Mouse (Mus musculus) induced T-regulatory cell, adult 2 months (primary cell): ENCODE results near the gene Inpp5a.
"Not testable (repeated sequence)": the region's sequence is repeated elsewhere in the genome, so short reads cannot be mapped to it uniquely, and the experiment has no call there.

Experiments used
- DNase-seq: peaks from one replicate; pipeline ENCODE4 v3.0.0-alpha.2; 2012; ENCODE audit warnings: low read depth

Inpp5a gene

DNA sequence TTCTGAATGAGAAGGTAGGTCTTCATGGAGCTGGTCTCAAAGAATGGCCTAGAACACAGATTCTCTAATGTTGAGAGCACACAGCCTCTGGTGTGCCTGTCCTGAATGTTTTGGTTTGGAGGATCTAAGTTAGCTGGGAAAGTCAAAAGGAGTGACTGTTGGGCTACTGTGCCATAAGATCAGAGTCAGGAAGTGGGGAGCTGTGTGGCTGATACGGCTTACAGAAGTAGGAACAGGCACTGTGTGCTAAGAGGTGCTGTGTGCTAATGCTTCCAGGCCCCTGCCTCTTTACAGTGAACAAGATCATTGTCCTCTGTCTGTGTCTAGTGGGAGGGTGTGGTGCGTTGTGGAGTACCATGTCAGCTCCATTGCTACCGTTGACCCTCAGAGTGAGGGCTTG, 12.0 kb downstream of the Inpp5a start:
- peak; percentile 62 for DNase-seq

DNA sequence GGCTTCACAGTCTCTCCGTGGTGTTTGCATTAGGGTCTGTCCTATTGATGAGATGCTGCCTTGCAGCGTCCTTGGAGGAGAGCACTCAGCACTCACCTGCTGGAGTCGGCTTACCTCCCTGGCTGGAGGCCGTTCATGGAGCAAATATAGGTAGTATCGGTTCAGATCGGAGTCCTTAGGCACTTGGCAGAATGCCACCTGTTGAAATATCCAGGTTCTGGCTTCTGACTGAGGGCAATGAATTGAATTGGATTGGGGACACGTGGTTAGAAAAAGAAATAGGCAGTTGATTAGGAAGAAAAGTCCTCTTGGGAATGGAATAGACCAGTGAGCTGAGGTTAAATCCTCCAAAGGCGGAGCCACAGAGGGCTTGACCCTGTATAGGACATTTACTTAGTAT, 12.9 kb downstream of the Inpp5a start:
- DNase-seq, result no peak

DNA sequence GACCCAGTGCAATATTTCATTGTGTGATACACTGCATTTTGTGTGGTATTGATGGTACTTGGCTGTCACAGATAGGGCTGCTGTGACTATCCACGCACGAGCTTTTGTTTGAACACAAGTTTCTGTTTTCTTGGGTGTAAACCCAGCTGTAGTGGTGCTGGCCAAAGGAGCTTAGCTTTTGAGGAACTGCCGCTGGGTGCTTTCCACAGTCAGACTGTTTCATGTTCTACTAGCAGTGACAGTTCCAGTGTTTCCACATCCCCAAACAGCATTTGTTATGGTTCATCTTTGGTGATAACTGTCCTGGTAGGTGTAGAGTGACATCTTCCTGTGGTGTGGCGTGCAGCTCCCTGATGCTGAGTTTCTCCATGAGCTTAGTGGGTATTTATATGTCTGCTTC, 13.8 kb downstream of the Inpp5a start:
- DNase-seq, result no peak

DNA sequence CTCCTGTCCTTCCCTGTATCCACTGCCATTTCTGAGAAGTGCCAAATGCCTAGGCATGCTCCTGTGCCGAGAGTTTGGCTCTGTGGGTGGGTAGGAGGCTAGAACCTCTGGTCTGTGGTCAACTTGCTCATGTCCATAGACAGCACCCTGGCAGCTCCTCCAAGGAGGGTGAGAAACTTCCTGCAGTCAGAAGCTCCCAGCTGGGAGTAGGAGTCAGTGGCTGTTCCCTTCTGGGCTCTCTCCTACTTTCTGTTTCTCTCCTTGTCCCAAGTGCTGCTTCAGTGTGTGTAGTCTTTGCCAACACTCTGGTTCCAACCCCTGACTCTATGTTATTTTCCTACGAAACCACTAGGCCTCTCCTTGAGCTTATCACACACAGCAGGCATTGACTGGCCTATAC, 17.7 kb downstream of the Inpp5a start:
- no peak for DNase-seq

DNA sequence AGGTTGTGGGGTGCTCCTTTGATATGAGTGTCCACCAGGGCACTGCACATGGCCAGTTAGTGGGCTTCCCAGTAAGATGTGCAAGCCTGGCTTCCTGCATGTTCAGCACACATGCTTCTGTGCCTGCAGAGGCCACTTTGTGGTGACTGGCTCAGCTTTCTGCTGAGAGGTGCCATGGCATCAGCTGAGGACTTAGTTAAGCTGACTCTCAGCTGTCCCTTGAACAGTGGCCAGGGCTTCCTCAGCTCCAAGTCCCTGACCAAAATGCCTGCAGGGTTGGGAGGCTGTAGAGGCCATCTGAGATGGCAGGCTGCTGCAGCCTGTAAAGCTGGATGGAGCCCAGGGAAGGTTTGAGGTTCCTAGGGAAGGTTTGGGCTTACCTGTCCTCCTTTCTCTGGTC, 19.1 kb downstream of the Inpp5a start:
- DNase-seq, result no peak

DNA sequence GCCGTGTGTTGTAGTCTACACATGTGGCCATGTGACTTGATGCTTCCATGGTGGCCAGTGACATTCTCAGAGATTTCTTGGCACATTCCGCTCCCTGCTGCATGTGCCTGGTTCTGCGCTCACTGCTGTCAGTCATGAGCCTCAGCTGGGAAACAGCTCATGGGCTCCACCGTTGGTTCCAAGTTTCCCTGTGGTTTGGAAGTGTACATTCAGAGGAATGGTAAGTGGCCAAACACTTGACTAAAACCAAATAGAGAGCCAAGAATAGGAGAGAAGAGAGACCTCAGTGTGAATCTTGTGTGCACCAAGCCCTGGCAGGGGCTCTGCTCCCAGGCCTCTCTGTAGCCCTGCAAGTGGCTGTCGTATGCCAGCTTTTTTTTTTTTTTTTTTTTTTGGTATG, 21.0 kb downstream of the Inpp5a start:
- no peak for DNase-seq

- peak; percentile 42 for DNase-seq
Measured at GRCm38 (mm10) chr7:139412223-139412950, 23.5 kb downstream of the Inpp5a start.

GRCm38 (mm10) chr7:139413400-139413799, 24.5 kb downstream of the Inpp5a start:
- DNase-seq, result no peak

DNA sequence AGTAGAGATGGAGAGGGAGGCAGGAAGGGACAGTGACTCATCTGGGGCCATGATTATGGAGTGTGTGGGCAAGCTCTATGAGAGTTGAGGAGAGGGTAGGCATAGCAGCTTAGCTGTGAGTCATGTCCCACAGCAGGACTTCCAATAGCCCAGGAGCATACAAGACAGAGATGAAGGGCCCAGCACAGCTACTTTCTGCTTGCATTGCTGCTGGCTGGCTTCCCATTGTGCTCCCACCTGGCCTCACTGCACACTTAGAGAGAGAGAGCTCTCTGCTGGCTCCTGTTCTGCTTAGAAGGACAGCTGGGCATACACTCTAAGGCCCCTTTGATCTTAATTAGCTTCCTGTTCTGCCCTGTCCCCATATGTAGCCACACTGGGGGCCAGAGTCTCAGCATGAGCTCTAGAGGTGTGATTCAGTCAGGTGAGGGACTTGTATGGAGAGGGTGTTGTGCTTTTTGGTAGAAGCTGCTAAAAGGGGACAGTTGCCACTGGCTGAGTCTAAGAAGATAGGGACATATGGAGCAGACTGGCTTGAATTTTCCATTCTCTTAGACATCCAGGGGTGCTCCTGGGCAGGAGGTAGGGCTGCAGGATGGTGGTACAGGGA, 26.8 kb downstream of the Inpp5a start:
- DNase-seq, result no peak

DNA sequence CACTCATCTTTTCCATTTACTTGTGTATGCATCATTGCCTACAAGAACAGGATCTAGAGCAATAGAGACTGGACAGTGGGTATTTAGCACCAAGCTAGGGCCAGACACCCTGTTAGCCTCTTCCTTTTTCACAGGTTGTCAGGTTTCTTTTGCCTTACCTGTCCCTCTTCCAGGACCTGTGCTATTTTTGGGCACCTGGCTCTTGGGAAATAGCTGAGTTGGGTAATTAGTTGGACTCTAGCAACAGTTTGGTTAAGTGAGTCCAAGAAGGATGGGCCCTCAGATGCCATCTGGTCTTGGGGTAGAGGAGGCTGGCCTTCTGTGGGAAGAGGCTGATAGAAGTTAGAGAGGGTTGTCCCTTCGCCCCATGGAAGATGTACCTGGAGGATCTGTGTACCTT, 29.5 kb downstream of the Inpp5a start:
- no peak for DNase-seq

DNA sequence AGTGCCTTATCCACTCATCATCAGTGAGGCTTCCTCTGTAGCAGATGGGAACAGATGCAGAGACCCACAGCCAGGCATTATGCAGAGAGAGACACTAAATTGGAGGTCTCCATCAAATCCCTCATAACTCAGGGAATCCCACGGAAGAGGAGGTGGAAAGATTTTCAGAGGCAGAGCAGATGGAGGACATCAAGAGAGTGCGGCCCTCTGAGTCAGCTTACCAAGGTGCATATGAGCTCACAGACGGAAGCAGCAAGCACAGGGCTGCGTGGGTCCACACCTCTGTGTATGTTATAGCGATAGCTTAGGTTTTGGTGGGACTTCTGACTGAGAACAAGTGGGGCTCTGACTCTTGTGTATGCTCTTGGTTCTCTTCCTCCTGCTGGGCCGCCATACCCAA, 33.9 kb downstream of the Inpp5a start:
- DNase-seq, result no peak

GRCm38 (mm10) chr7:139434095-139434830, 45.4 kb downstream of the Inpp5a start:
- DNase-seq, result no peak

DNA sequence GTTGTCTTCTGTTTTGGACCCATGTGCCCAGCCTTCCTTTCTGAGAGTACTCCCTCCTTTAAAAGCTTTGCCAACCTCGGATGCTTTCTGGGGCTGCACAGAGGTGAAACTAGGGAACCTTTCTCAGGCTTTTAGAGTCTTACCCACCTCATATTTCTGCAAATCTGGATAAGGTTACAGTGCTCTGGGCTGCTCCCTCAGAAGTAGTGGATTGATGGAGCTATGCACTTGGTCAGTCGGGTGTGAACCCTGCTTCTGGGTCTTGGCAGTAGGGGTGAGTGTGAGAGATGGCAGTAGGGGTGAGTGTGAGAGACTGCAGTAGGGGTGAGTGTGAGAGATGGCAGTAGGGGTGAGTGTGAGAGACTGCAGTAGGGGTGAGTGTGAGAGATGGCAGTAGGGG, 46.0 kb downstream of the Inpp5a start:
- not testable (repeated sequence) for DNase-seq

- DNase-seq, result no peak
Measured at GRCm38 (mm10) chr7:139435749-139436148, 46.8 kb downstream of the Inpp5a start.

- DNase-seq, result no peak
Measured at GRCm38 (mm10) chr7:139436951-139437350, 48.0 kb downstream of the Inpp5a start.

DNA sequence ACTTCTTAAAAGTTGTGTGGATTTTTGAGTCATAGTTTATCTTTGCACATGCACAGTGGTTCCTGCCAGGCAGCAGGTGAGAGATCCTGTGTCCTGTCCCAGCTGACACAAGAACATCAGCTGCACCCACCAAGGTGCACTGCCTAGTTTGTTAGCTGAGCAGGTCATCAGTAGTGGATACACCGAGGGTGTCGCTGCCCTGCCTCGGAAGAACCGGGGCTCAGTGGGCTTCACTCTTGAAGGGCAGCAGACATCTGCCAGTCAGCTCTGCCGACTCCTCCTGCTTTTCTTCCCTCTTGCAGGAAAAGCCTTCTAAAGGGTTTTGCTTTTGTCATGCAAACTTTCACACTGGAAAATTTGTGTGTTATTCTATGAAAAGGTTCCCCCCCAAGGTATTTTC, 48.6 kb downstream of the Inpp5a start:
- no peak for DNase-seq

DNA sequence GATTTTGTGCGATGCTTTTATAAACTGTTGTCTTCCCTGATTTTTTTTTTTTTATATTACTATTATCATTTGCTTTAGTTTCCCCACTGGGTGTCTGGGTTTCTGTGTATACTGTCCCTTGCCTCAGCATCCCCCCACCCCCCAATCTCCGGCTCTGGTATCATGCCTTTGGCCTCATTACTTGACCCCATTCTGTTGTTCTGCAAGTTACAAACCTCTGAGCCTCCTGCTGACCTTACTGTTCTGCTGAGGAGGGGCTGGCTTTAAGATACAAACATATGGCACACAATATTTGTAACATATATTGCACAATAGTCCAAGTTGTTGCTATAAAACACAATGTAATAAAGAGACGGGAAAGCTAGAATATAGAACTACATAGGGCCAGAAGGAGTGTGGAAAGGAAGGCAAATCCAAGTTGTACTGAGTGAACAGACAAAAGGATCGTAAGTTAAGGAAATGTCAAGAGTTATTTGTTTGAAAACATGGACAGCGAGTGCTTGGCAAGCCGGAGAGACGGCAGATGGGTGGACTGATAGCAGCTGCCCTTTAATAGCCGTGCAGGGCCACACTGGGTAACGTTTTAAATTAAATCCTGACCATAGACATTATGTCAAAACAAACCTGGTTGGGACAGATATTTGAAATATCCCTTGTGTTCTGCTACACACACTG, 49.2 kb downstream of the Inpp5a start:
- DNase-seq, result no peak

- DNase-seq, result no peak
Measured at GRCm38 (mm10) chr7:139438601-139438945, 49.7 kb downstream of the Inpp5a start.

DNA sequence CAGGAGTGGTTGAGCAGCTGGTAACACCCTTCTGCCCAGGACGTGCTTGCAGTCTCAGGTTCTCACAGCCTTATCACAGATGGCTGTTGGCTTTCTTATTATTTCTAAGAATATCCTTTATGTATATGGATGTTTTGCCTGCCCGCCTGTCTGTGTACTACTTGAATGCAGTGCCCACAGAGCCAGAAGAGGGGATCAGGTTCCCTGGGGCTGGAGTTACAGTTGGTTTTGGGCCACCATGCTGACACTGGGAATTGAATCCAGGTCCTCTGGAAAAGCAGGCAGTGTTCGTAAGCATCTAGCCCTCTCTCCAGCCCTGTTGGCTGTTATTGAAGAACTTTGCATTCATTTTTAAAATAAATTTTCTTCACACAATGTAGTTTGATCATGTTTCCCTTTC, 50.1 kb downstream of the Inpp5a start:
- no peak for DNase-seq

DNA sequence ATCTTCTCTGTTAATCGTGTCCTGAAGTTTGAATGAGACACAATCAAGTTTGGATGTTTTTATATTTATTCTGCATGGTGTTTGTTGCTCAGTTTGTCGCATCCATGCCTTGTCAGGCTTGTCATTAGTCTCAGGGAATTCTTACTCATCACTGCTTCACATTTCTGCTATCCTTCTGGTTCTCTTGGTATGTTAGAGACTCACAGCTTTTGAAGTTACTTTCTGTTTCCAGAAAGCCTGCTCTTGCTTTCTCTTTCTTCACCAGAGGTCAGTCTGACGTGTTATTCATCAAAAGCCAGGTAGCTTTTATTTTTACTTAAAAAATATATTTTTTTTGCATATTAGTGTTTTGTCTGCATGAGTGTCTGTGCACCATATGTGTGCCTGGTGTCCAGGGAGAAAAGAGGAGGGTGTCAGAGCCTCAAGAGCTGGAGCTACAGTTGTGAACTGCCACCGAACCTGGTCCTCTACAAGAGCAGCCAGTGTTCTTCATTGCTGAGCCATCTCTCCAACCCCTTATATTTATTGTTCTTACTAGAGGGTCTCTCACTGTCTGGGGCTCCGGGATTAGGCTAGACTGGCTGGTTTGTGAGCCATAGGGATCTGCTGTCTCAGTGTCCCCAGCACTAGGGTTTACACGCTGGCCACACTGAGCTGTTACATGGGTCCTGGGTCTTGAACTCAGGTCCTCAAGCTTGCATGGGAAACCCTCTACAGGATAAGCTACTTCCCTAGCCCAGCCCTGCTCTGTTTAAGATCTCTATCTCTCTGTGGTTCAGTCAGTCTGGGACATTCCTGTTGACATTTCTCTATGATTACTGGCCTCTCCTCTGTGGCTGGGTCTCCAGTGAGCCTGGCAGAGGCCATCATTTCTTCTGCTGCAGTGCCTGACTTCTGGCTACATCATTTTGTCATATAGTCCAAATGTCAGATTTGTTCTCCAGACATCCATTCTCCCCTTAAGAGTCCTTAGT, 51.3 kb downstream of the Inpp5a start:
- DNase-seq, result peak; percentile 36

GRCm38 (mm10) chr7:139441022-139441421, 52.1 kb downstream of the Inpp5a start:
- DNase-seq, result no peak

DNA sequence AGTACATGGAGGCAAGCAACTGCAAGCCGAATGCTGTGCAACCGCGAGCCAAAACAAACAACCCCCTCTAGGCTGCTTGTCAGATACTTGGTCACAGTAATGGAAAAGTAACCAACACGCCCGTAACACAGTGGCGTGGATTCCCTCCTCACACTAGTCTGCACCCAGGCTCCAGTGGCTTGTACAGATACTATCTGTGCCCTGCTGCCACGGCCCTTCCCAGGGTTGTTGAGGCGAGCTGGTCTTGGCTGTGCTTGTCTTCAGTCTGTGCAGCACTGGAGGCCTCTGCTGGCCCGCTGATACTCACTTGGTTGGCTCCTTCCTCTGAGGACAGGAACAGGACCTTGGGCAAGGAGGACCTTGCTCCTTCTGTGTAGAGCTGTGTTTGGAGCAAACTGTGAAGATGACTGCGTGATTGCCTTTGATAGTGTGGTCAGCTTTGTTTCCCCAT, 52.9 kb downstream of the Inpp5a start:
- no peak for DNase-seq
